Mouse (Mus musculus) heart, embryonic 14.5 days (tissue): ENCODE data around the gene Tmem51. TPM values are rescaled to one million over a fixed set of nuclear protein-coding genes. Genes with fewer than 3 reads are reported as not detected.

ENCODE experiments used
- ATAC-seq: fragments of 200-750 bp; cut with Nextera tagmentation; 2 replicates; pipeline ENCODE4 v1.8.0; 2017; ENCODE audit warnings: low read depth, moderate TSS enrichment; ENCODE audit not compliant: insufficient number of reproducible peaks, insufficient read depth, low FRiP score
- H3K27ac ChIP-seq, 2 experiments: fragments of 200-500 bp in 1 of 2; fragments of 300-500 bp in 1 of 2; sonication (generic) in 1 of 2; replicated peaks in 1 of 2; 2 replicates each; pipeline ENCODE4 v1.5.1; 2012 to 2014; ENCODE audit warnings: low read depth in 2 of 2, low read length in 2 of 2, control low read depth in 1 of 2, mild to moderate bottlenecking in 1 of 2, mixed read lengths in 1 of 2; ENCODE audit not compliant: control insufficient read depth in 1 of 2, insufficient read depth in 1 of 2
- H3K27me3 ChIP-seq: fragments of 300-500 bp; sonication (generic); 2 replicates; pipeline ENCODE4 v1.6.1; 2014; ENCODE audit warnings: mild to moderate bottlenecking, low read length, control low read depth; ENCODE audit not compliant: control insufficient read depth, insufficient read depth
- H3K36me3 ChIP-seq: fragments of 300-500 bp; sonication (generic); 2 replicates; pipeline ENCODE4 v1.6.1; 2014; ENCODE audit warnings: mild to moderate bottlenecking, control low read depth, low read length, mixed read lengths; ENCODE audit not compliant: control insufficient read depth, insufficient read depth
- H3K4me1 ChIP-seq, 2 experiments: fragments of 200-500 bp in 1 of 2; fragments of 300-500 bp in 1 of 2; sonication (generic) in 1 of 2; 2 replicates each; pipeline ENCODE4 v1.6.1; 2012 to 2014; ENCODE audit warnings: low read length in 2 of 2, control low read depth in 1 of 2, mixed read lengths in 1 of 2; ENCODE audit not compliant: control insufficient read depth in 2 of 2, insufficient read depth in 2 of 2
- H3K4me2 ChIP-seq: fragments of 300-500 bp; sonication (generic); 2 replicates; pipeline ENCODE4 v1.6.1; 2014; ENCODE audit warnings: mild to moderate bottlenecking, low read length
- H3K4me3 ChIP-seq, 2 experiments: fragments of 200-500 bp in 1 of 2; fragments of 300-500 bp in 1 of 2; sonication (generic) in 1 of 2; 2 replicates each; pipeline ENCODE4 v1.5.1; 2012 to 2014; ENCODE audit warnings: low read length in 2 of 2, mild to moderate bottlenecking in 2 of 2, control low read depth in 1 of 2, low read depth in 1 of 2, moderate library complexity in 1 of 2; ENCODE audit not compliant: control insufficient read depth in 1 of 2, insufficient read depth in 1 of 2
- H3K9ac ChIP-seq: fragments of 300-500 bp; sonication (generic); 2 replicates; pipeline ENCODE4 v1.6.1; 2014; ENCODE audit warnings: mild to moderate bottlenecking, low read length
- H3K9me3 ChIP-seq: fragments of 300-500 bp; sonication (generic); 2 replicates; pipeline ENCODE4 v1.6.1; 2016; ENCODE audit warnings: low read length, control low read depth; ENCODE audit not compliant: control insufficient read depth
- WGBS: fragments of 180-500 bp; shearing (Covaris S2); extraction: QIAGEN DNeasy Blood & Tissue Kit; methylation state at CpG from one replicate; pipeline ENCODE4 v1.1.7; 2014; 5-methylcytosine and 5-hydroxymethylcytosine counted together
- polyA plus RNA-seq: library from polyadenylated mRNA; unstranded; fragments of >200 nt; fragmentation: Nextera tagmentation; extraction: Ambion mirVana; gene quantifications from 2 replicates; pipeline ENCODE4 v1.2.1, GENCODE M21; 2014

Tmem51 gene
- polyA plus RNA-seq, 1 experiment from 2014 or later = 36.4 TPM

DNA sequence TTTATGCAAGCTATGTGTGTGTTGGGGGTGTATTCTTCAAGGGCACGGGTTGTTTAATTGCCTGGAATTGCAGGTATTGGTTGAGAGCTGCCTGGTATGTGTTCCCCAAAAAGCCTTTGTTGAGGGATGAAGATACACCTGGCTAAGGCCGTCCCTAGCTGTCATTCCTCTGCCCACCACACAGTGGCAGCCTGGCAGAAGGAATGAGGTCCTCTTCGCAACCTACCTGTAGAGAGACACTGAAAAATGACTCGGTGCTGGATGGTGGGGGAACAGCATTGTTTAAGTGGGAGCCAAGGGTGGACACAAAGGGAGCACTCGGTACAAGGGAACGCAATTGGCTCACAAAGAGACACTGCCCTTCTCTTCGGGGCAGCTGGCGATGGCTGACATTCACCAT, 29.2 kb upstream of the Tmem51 start:
- H3K27ac ChIP-seq = no peak overlapping the region
- no peaks in the 10 kb centered on the region for H3K36me3 ChIP-seq
- H3K9ac ChIP-seq = no peak overlapping the region
- whole genome bisulfite sequencing = 32% methylated on average over 8 of the region's 8 CpGs
- peaks cover 4% of the 10 kb centered on the region for H3K9me3 ChIP-seq
- no peak overlapping the region for H3K4me3 ChIP-seq
- no peak for ATAC-seq
- H3K4me2 ChIP-seq = no peak overlapping the region
- H3K27me3 ChIP-seq = no peaks in the 10 kb centered on the region
- peaks cover 2 to 5% of the 10 kb centered on the region in 2 experiments; a peak in 1 of 4 replicates for H3K4me1 ChIP-seq

- ATAC-seq = no peak
- Histone ChIP-seq H3K4me3 (no peak overlapping the region), H3K27ac (no peak overlapping the region), H3K36me3 (no peaks in the 10 kb centered on the region), H3K9ac (no peak overlapping the region), H3K4me1 (peaks cover 7 to 10% of the 10 kb centered on the region in 2 experiments; a peak in 3 of 4 replicates), H3K4me2 (no peak overlapping the region), H3K9me3 (no peaks in the 10 kb centered on the region), H3K27me3 (no peaks in the 10 kb centered on the region)
- WGBS = 41% methylated on average over 12 of the region's 12 CpGs
These were observed 19.1 kb upstream of the Tmem51 start for GRCm38 (mm10) chr4:142103081-142103671.

DNA sequence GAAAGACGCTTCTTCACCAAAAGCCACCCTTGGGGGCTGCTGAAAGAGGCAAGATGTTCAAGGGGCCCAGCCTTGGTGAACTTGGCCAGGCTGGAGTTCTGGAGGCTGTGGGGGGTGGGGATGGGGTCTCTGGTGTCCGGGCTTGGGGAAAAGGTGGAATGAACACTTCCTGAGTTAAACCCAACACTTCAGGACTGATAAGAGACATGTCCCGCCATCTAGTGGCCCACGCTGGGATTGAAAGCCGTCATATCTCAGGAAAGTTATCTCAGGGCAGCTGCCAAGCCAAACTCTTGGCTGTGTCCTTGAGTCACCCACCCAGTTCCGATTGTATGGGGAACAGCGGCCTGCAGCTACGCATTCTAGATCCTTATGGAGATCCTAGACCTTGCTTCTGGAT, 14.2 kb upstream of the Tmem51 start:
- peak overlapping the region; percentile 21; the same call in 1 of the 2 replicates for H3K9ac ChIP-seq
- no peak overlapping the region for H3K27ac ChIP-seq
- peak overlapping the region; percentile 36 for H3K4me2 ChIP-seq
- WGBS = 10% methylated on average over 8 of the region's 8 CpGs
- H3K9me3 ChIP-seq = no peaks in the 10 kb centered on the region
- ATAC-seq = no peak; the same call in 1 of the 2 replicates
- peaks cover 22% of the 10 kb centered on the region in 2 experiments; a peak in 3 of 4 replicates for H3K4me1 ChIP-seq
- H3K36me3 ChIP-seq = no peaks in the 10 kb centered on the region
- no peak overlapping the region for H3K4me3 ChIP-seq
- no peaks in the 10 kb centered on the region for H3K27me3 ChIP-seq

- H3K27me3 ChIP-seq = no peaks in the 10 kb centered on the region
- H3K9ac ChIP-seq = peak overlapping the region; percentile 21; the same call in 1 of the 2 replicates
- 24% methylated on average over 5 of the region's 5 CpGs for WGBS
- no peak overlapping the region for H3K27ac ChIP-seq
- H3K4me1 ChIP-seq = peaks cover 18 to 19% of the 10 kb centered on the region in 2 experiments; a peak in 3 of 4 replicates
- ATAC-seq = no peak
- H3K36me3 ChIP-seq = no peaks in the 10 kb centered on the region
- peak overlapping the region; percentile 36 for H3K4me2 ChIP-seq
- H3K4me3 ChIP-seq = no peak overlapping the region
- H3K9me3 ChIP-seq = no peaks in the 10 kb centered on the region
These were observed 13.8 kb upstream of the Tmem51 start for GRCm38 (mm10) chr4:142097871-142098270.

- Histone ChIP-seq H3K4me1 (peaks cover 18 to 19% of the 10 kb centered on the region in 2 experiments; a peak in 3 of 4 replicates), H3K27me3 (no peaks in the 10 kb centered on the region), H3K9me3 (no peaks in the 10 kb centered on the region), H3K36me3 (no peaks in the 10 kb centered on the region), H3K27ac (0 out of 4 replicates have a peak overlapping the region, but pooled peaks of 1 of the 2 experiments have one; percentile 25), H3K9ac (no peak overlapping the region), H3K4me2 (no peak overlapping the region), H3K4me3 (no peak overlapping the region)
- 0 out of 2 replicates have a peak, but pooled peaks have one; percentile 25 for ATAC-seq
- 52% methylated on average over 15 of the region's 15 CpGs for WGBS
These were observed 11.6 kb upstream of the Tmem51 start for GRCm38 (mm10) chr4:142095513-142096241.

- no peak overlapping the region for H3K4me2 ChIP-seq
- ATAC-seq = no peak
- no peak overlapping the region for H3K9ac ChIP-seq
- no peaks in the 10 kb centered on the region for H3K9me3 ChIP-seq
- no peak overlapping the region for H3K4me3 ChIP-seq
- 35% methylated on average over 11 of the region's 11 CpGs for WGBS
- H3K27ac ChIP-seq = no peak overlapping the region
- H3K27me3 ChIP-seq = no peaks in the 10 kb centered on the region
- peaks cover 18 to 19% of the 10 kb centered on the region in 2 experiments; a peak in 3 of 4 replicates for H3K4me1 ChIP-seq
- H3K36me3 ChIP-seq = no peaks in the 10 kb centered on the region
These were observed 10.3 kb upstream of the Tmem51 start for GRCm38 (mm10) chr4:142094386-142094785.

GRCm38 (mm10) chr4:142091100-142091499, 7.0 kb upstream of the Tmem51 start:
- Histone ChIP-seq H3K4me1 (peaks cover 5 to 9% of the 10 kb centered on the region in 2 experiments; a peak in 1 of 4 replicates), H3K4me2 (no peak overlapping the region), H3K9ac (no peak overlapping the region), H3K9me3 (no peaks in the 10 kb centered on the region), H3K27ac (no peak overlapping the region), H3K4me3 (no peak overlapping the region), H3K36me3 (no peaks in the 10 kb centered on the region), H3K27me3 (no peaks in the 10 kb centered on the region)
- ATAC-seq = no peak
- WGBS = 66% methylated on average over 2 of the region's 2 CpGs
